Mouse (Mus musculus) bone marrow macrophage, adult 2 months (primary cell): ENCODE data around the gene Cldn15.

Experiments used
- CTCF ChIP-seq: IDR thresholded peaks from 2 replicates; pipeline ENCODE4 v1.5.1; 2012; ENCODE audit warnings: low read depth, mild to moderate bottlenecking, low read length, moderate library complexity
- POLR2A ChIP-seq: IDR thresholded peaks from 2 replicates; pipeline ENCODE4 v1.6.1; 2012; ENCODE audit warnings: mild to moderate bottlenecking, low read depth, low read length, borderline replicate concordance

GRCm38 (mm10) chr5:136931896-136932295 lies 34.5 kb upstream of the Cldn15 start:
- no peak for TF ChIP-seq CTCF
- TF ChIP-seq POLR2A: no peak
